ENCODE assay signal across 8 mouse cellular contexts in the genomic region with DNA sequence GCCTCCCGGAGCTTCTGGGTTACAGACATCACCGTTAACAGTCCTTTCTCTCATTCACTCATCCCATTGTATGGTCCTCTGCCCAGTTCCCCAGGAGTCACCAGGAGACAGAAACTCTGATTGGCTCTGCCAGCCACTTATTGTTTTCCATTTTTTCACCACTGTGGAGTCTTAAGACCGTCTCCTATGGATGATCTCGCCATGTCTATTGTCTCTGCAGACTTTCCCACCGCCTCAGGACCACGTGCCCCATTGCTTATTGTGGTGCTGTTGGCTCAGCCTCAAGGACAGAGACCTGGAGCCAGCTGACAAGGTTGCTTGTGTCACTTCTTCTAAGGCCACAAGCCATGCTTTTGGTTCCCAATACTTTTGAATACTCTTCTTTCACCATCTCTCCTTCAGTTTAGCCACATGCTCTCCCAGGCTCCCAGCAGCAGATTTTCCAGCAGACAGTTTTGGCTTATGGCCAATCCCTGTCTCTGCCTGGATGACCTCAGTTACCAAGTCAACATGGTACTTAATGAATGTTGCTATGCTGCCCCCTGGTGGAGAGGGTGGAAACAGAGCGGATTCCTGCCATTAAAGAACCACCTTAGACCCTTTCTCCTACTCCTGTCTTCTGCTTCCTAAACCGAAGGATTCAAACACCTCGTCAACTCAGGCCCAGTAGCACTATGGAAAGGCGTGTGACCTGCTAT.
DNase-seq lines count a peak whose midpoint lies in the region; ATAC-seq lines count a peak whose summit lies in the region.
"Had no signal": no experiment of that assay in that cellular context is flagged by ENCODE, and none has a peak within 500 bp of the region (broad histone marks: within the 10 kb centered on the region; RNA-seq: fewer than 3 reads in every experiment).

No protein-coding gene starts in this region.

- H3K4me3 ChIP-seq in embryonic facial prominence, embryonic 12.5 days, result no peak overlapping the region
- H3K4me3 ChIP-seq: heart, embryonic 15.5 days had no signal

- H3K9me3 ChIP-seq in embryonic facial prominence, embryonic 12.5 days, result no peaks in the 10 kb centered on the region
- H3K9me3 ChIP-seq: heart, embryonic 15.5 days had no signal

- intact Hi-C loops in heart, postnatal 25 days (cut with DNase I), result loop anchor here (5.0 kb wide), 1 partner anchor 365 kb away; no protein-coding TSS in a partner anchor

- H3K27me3 ChIP-seq in embryonic facial prominence, embryonic 12.5 days, result no peaks in the 10 kb centered on the region

- no peak overlapping the region for H3K9ac ChIP-seq in embryonic facial prominence, embryonic 12.5 days
- H3K9ac ChIP-seq: heart, embryonic 15.5 days had no signal

- H3K36me3 ChIP-seq in embryonic facial prominence, embryonic 12.5 days, result no peaks in the 10 kb centered on the region
- H3K36me3 ChIP-seq: heart, embryonic 15.5 days had no signal

- ATAC-seq in embryonic facial prominence, embryonic 12.5 days (ENCODE audit: insufficient number of reproducible peaks, insufficient read depth, low FRiP score, low TSS enrichment), result 0 out of 2 replicates have a peak, but pooled peaks have one; percentile 18

- no peak overlapping the region for H3K27ac ChIP-seq in embryonic facial prominence, embryonic 12.5 days
- H3K27ac ChIP-seq: heart, embryonic 15.5 days had no signal

- no peak overlapping the region for H3K4me2 ChIP-seq in embryonic facial prominence, embryonic 12.5 days (replicated peaks)
- H3K4me2 ChIP-seq: heart, embryonic 15.5 days had no signal

- WGBS in embryonic facial prominence, embryonic 12.5 days, result 49% methylated on average over 10 of the region's 10 CpGs

- peaks cover 5% of the 10 kb centered on the region; the same call in 1 of the 2 replicates for H3K4me1 ChIP-seq in embryonic facial prominence, embryonic 12.5 days
- H3K4me1 ChIP-seq: heart, embryonic 15.5 days had no signal

- peak; percentile 36 for DNase-seq in MN1 (ENCODE audit: low spot score)
- DNase-seq in adrenal gland, postnatal 4 days (ENCODE audit: low spot score in 2 of 2), result peak; percentile 26 to 62
- DNase-seq in heart, postnatal 25 days (ENCODE audit: low spot score), result peak; percentile 7
- peak; percentile 78 to 86 for DNase-seq in kidney, postnatal 36 days
- DNase-seq in lung, adult 18-20 months, result peak; percentile 35 to 41
- DNase-seq in retina, embryonic 14.5 days (ENCODE audit: low spot score), result peak; percentile 81

Comparison
In these comparisons a context has a peak if more than half of its experiments do, and no peak if none do; other contexts are left out.
1. DNase-seq: peak in every context shown above with its lines; median percentile 82 in kidney, postnatal 36 days; 81 in retina, embryonic 14.5 days; 44 in adrenal gland, postnatal 4 days; 38 in lung, adult 18-20 months; 36 in MN1; 7 in heart, postnatal 25 days.